Comparison of ENCODE assay signal across 10 mouse cellular contexts in the genomic region with DNA sequence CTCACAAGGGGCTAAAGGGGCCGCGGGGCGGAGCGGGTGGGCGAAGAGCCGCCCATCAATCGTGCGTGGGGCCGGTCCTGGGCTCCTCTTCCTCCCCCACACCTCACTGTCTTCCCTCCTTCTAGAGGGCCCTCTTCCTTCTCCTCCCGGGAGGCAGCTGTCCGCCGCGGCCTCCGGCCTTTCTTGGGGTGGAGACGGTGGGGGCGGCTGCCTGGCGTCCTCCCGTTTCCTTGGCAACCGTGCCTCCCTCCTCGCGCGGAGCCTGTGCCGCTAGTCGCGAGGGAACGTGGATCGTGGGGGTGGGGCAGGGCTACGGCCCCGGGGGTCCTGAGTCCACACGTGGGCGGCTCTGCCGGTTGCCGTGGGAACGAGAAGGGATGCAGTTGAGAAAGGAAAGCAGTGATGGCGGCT. TPM values are rescaled to one million over a fixed set of nuclear protein-coding genes. Genes with fewer than 3 reads are reported as not detected.
DNase-seq lines count a peak whose midpoint lies in the region; ATAC-seq and TF ChIP-seq lines count a peak whose summit lies in the region.
"Had no signal": no experiment of that assay in that cellular context is flagged by ENCODE, and none has a peak within 500 bp of the region (broad histone marks: within the 10 kb centered on the region; RNA-seq: fewer than 3 reads in every experiment).

Gene March10 (minus strand): TSS at position 239 of the 411 bp plus-strand sequence.

- ATAC-seq in kidney, embryonic 15.5 days (replicated peaks; ENCODE audit: low FRiP score), result peak; percentile 52; the same call in 1 of the 2 replicates
- peak; percentile 26 for ATAC-seq in intestine, embryonic 15.5 days
- peak; percentile 50 for ATAC-seq in limb, embryonic 14.5 days (ENCODE audit: low FRiP score, low read depth)

- H3K36me3 ChIP-seq in kidney, embryonic 15.5 days, result no peaks in the 10 kb centered on the region
- no peaks in the 10 kb centered on the region for H3K36me3 ChIP-seq in intestine, embryonic 15.5 days
- H3K36me3 ChIP-seq in limb, embryonic 14.5 days (ENCODE audit: control insufficient read depth, insufficient read depth, low read length), result no peaks in the 10 kb centered on the region
- H3K36me3 ChIP-seq: G1E had no signal

- 1% methylated on average over 35 of the region's 35 CpGs for WGBS in kidney, embryonic 15.5 days
- WGBS in intestine, embryonic 15.5 days, result 5% methylated on average over 35 of the region's 35 CpGs
- WGBS in limb, embryonic 14.5 days, result 1% methylated on average over 35 of the region's 35 CpGs

- DNase-seq in kidney, adult 9 months, result no peak
- peak; percentile 89 to 90 for DNase-seq in cerebellum, postnatal 10 days
- peak; percentile 59 to 84 for DNase-seq in frontal cortex, adult 2 months (ENCODE audit: extremely low spot score in 1 of 2, low spot score in 1 of 2)
- no peak for DNase-seq in limb, embryonic 14.5 days (ENCODE audit: low spot score)
- peak; percentile 78 for DNase-seq in retina, embryonic 14.5 days (ENCODE audit: low spot score)
- DNase-seq in thymus, adult 18-20 months, result no peak

- no peak within 1 kb of the TSS for H3K27ac ChIP-seq in kidney, embryonic 15.5 days
- no peak within 1 kb of the TSS for H3K27ac ChIP-seq in intestine, embryonic 15.5 days
- no peak within 1 kb of the TSS for H3K27ac ChIP-seq in limb, embryonic 14.5 days (replicated peaks; ENCODE audit: low read depth, low read length)
- H3K27ac ChIP-seq: macrophage had no signal

- H3K4me3 ChIP-seq in kidney, embryonic 15.5 days (replicated peaks), result peak within 1 kb of the TSS; percentile 51
- peak within 1 kb of the TSS; percentile 46 for H3K4me3 ChIP-seq in intestine, embryonic 15.5 days (replicated peaks)
- H3K4me3 ChIP-seq in limb, embryonic 14.5 days (replicated peaks; ENCODE audit: low read length), result peak within 1 kb of the TSS; percentile 47

- H3K4me2 ChIP-seq in kidney, embryonic 15.5 days, result peak within 1 kb of the TSS; percentile 90
- peak within 1 kb of the TSS; percentile 86 for H3K4me2 ChIP-seq in intestine, embryonic 15.5 days (replicated peaks)
- H3K4me2 ChIP-seq in limb, embryonic 14.5 days (replicated peaks; ENCODE audit: low read depth, low read length, severe bottlenecking), result peak within 1 kb of the TSS; percentile 94

- peaks cover 27% of the 10 kb centered on the region for H3K4me1 ChIP-seq in kidney, embryonic 15.5 days
- peaks cover 8% of the 10 kb centered on the region; the same call in 1 of the 2 replicates for H3K4me1 ChIP-seq in intestine, embryonic 15.5 days (replicated peaks)
- H3K4me1 ChIP-seq in limb, embryonic 14.5 days (ENCODE audit: control insufficient read depth, insufficient read depth, low read length), result peaks cover 8% of the 10 kb centered on the region; the same call in 1 of the 2 replicates

- TF ChIP-seq POLR2A in limb, embryonic 14.5 days (IDR thresholded peaks at IDR 0.05; ENCODE audit: borderline replicate concordance, extremely low read depth, insufficient read depth, insufficient read length), result no peak

- H3K9ac ChIP-seq in kidney, embryonic 15.5 days, result peak within 1 kb of the TSS; percentile 31; the same call in 1 of the 2 replicates
- H3K9ac ChIP-seq in intestine, embryonic 15.5 days, result peak within 1 kb of the TSS; percentile 42
- H3K9ac ChIP-seq in limb, embryonic 14.5 days (ENCODE audit: low read depth, low read length, severe bottlenecking), result peak within 1 kb of the TSS; percentile 63

- no peaks in the 10 kb centered on the region for H3K9me3 ChIP-seq in kidney, embryonic 15.5 days (replicated peaks)
- H3K9me3 ChIP-seq in intestine, embryonic 15.5 days, result no peaks in the 10 kb centered on the region
- H3K9me3 ChIP-seq in limb, embryonic 14.5 days (ENCODE audit: control insufficient read depth, low read length), result no peaks in the 10 kb centered on the region
- H3K9me3 ChIP-seq: G1E had no signal

- H3K27me3 ChIP-seq in kidney, embryonic 15.5 days, result 0 out of 2 replicates have a peak, but pooled peaks cover 15% of the 10 kb centered on the region
- H3K27me3 ChIP-seq in intestine, embryonic 15.5 days (replicated peaks), result no peaks in the 10 kb centered on the region
- no peaks in the 10 kb centered on the region for H3K27me3 ChIP-seq in limb, embryonic 14.5 days (ENCODE audit: control insufficient read depth, insufficient read depth, low read length)

RNA-seq across cellular contexts. Expression of gene March10, which starts in this region (rescaled TPM):
- polyA plus RNA-seq in kidney, embryonic 15.5 days (2015; fragmentation: Nextera tagmentation; extraction: Ambion mirVana), result 0.05 and 0.06 TPM in 2 replicates
- polyA plus RNA-seq in frontal cortex, adult 2 months (2012; rRNA removed), result 1.0 and 1.1 TPM in 2 replicates
- not detected in 2 replicates for polyA plus RNA-seq in intestine, embryonic 15.5 days (2015; fragmentation: Nextera tagmentation; extraction: Ambion mirVana)
- 0.18 and 0.28 TPM in 2 replicates for polyA plus RNA-seq in limb, embryonic 14.5 days (2012; rRNA removed)
- not detected in 2 replicates for polyA plus RNA-seq in limb, embryonic 14.5 days (2014; fragmentation: Nextera tagmentation; extraction: Ambion mirVana)
- polyA plus RNA-seq: G1E, macrophage had no signal

Comparison
In these comparisons a context has a peak if more than half of its experiments do, and no peak if none do; other contexts are left out.
1. Peak in ATAC-seq, H3K4me3 ChIP-seq, H3K9ac ChIP-seq and H3K4me2 ChIP-seq in kidney, embryonic 15.5 days; RNA of the gene not detected or under 1 TPM.
2. Peak in ATAC-seq, H3K4me3 ChIP-seq, H3K9ac ChIP-seq and H3K4me2 ChIP-seq in intestine, embryonic 15.5 days; RNA of the gene not detected or under 1 TPM.
3. Peak in ATAC-seq, H3K4me3 ChIP-seq, H3K9ac ChIP-seq and H3K4me2 ChIP-seq in limb, embryonic 14.5 days; RNA of the gene not detected or under 1 TPM.
4. DNase-seq: peak in cerebellum, postnatal 10 days (2 of 2), frontal cortex, adult 2 months (2 of 2) and retina, embryonic 14.5 days (single experiment); none in kidney, adult 9 months (single experiment), limb, embryonic 14.5 days (single experiment) and thymus, adult 18-20 months (0 of 2).
5. Peak in every context shown above with its lines, with median percentiles within 50 percentile points of each other: ATAC-seq, H3K4me2 ChIP-seq, H3K4me3 ChIP-seq and H3K9ac ChIP-seq.